Mouse (Mus musculus) layer of hippocampus, adult 11-12 months (tissue): Measurements from ENCODE around the gene Gm884.
A peak's percentile ranks its signal among the peaks of the same experiment; 100 is the strongest.
"Not testable (repeated sequence)": the region's sequence is repeated elsewhere in the genome, so short reads cannot be mapped to it uniquely, and the experiment has no call there.

Source experiments
- DNase-seq: peaks from one replicate; pipeline ENCODE4 v3.0.0; 2022; ENCODE audit warnings: low spot score

Gene Gm884

DNA sequence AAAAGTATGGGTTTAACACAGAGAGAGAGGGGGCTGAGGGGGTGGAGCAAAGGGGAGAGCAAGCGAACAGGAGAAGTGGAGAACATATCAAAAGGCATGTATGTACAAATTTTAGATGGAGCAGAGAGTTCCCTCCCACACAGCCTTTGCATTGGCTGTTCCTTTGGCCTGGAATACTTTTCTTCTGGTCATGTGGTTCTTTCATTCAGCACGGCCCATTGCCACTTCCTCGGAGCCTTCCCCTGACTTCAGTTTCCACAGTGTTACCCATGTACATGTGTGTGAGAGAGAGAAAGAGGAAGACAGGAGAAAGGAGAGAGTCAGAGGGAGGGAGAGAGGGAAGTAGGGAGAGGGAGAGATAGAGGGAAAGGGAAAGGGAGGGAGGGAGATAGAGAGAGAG is 14.5 kb upstream of the Gm884 start:
- DNase-seq, result no peak

DNA sequence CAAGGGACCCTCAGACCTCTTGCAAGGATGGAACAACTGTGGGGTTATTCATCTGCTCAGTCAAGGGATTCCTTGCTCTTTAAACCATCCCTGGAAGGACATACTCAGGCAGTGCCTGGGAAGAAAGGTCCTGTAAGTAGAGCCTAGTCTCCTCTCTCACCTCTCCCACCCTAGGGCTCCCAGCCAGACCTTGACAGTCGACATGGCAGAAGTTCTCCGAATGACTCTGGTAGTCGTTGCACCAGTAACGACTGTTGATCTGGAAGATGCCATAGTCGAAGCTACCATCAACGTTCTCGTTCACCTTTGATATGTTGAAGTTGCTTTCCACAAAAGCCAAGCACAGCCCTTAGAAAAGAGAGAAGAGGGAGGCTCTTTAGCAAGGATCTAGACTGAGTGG is 13.9 kb upstream of the Gm884 start:
- DNase-seq, result no peak

DNA sequence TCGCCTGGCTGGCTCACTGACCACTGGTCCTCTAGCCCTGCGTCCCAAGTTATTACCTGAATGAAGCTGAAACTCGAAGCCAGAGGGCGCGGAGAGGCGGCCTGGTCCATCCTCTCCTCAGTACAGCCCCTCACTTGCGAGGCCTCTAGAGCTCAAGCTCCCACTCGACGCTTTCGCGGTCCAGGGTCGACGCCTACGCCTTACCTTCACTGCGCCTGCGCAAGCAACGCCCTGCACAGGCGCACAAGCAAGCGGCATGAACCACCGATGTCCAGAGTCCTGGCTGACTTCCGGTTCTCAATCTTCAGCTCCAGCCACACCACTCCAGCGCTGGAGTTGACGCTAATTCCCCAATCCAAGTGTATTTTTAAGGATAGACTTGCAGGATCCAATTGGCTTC is 6.5 kb upstream of the Gm884 start:
- no peak for DNase-seq

DNA sequence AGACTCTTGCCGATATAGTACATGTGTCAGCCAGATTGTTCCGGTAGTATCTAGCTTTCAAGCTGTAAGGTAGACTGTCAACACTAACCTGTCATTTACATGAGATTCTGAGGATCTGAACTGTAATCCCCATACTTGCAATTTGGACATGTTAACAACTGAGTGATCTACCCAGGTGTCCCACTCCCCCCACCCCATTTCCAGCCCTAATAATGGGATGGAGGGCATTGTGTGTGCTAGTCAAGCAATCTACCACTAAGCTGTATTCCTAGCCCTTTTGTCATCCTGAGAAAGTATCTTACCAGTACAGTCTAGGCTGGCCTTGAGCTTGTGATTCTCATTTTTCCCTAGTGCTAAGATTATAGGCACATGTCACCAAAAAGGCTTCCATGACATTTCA is 10.2 kb downstream of the Gm884 start:
- DNase-seq, result no peak

DNA sequence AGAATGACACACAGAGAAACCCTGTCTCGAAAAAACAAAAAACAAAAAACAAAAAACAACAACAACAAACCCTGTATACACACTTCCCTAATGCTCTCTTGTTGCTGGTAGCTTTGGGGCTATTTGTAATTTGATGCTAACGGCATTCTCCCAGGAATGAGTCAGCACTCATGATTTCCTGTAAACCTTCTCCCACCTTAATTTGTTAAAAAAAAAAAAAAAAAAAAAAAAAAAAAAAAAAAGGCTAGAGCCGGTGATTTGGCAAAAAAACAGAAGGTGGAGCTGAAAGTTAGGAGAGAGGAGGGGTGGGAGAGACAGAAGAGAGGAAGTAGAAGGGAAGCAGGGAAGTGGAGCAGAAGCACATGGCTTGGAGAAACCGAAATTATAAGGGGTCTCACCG is 14.3 kb downstream of the Gm884 start:
- DNase-seq, result no peak

DNA sequence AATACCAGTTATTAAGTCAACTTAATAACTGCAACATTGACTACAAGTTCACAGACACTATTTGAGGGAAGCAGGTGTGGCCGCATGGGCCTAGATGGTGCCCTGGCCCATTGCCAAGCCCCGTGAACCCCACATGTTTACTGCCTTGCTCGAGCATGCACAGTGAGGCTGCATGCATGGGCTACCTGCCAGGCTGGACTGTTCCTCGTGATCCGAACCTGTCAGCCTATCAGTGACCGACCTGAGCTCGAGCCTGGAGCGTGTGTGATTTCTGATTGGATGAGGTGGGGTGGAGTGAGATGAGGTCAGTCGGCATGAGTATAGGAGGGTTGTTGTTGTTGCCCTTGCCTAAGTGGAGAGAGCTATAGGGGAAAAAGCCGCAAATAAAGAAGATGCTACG is 42.6 kb downstream of the Gm884 start:
- no peak for DNase-seq

DNA sequence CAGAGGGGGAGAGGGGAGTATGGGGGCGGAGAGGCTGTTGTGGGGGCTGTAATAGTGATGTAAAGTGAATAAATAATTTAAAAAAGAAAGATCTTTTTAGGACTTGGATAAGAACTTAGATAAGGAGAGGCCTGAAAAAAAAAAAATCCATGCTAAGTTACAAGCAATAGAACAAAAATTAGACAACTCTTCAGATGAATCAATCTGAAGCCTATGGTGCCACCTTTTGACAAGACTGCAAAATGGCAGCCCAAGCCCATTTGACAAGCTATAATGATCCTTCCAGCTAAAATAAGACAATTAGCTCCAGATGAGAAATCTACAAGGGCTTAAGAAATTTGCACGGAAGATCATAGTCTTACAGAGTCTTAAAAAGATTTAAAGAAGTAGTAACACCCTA is 64.9 kb downstream of the Gm884 start:
- DNase-seq, result peak; percentile 31

DNA sequence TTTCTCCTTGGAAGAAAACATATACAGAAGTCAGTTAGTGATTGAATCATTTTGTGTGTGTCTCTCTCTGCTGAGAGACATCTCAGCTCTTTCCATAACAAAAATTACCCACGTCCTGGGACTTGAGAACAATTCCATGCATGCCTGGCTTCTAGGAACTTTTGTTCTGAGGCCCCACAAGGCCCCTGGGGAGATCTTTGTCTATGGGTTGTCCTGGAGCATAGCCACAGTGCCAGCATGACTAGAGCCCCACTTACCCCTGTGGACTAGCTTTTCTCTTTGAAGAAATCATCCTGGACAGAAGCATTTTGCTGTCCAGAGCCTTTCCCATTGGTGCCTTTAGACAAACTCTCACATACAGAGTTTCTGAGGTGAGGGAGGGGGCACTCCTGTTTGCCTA is 86.0 kb downstream of the Gm884 start:
- DNase-seq, result not testable (repeated sequence)

DNA sequence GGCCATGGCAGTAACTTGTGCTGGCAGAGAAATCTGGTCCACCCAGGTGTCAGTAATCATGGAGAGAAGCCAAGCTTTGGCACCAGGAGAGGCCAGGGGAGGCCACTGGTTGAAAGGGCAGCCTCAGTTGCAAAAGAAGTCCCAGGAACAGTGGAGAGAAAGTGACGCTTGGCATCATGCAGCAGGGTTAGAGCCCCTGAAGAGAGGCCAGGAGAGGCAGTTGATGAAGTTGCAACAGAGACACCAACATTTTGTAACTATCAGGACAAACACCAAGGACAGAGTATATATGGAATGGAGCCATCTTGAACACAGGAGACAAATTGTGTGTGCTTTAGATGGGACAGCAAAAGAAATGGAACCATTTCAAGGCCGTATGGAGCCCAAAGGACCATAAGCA is 108.8 kb downstream of the Gm884 start:
- DNase-seq, result no peak

DNA sequence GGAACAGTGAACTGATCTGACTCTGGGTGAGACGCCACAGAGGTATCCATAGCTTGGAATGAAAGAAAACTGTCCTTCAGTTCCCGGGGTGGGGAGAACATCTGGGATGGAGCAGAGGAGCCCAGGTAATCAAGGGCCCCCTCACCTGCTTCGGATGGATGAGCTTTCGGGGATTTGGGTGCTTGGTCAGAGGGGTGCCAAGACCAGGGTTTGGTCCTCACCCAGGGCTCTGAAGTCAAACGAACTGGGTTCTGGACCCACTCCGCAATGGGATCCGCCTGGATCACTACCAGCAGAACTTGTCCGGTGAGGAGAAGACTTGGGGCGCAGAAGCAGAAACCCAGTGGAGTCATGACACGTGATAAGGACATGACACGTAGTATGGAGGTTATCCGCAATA is 116.4 kb downstream of the Gm884 start, which contains the start of gene Lrrc37a:
Gene Lrrc37a, minus strand, starts transcription at position 101 of the 400 bp plus-strand sequence.
- no peak for DNase-seq
